Mouse (Mus musculus): Measurements from ENCODE around the gene Olfr418.
"Not testable (repeated sequence)": the region's sequence is repeated elsewhere in the genome, so short reads cannot be mapped to it uniquely, and the experiment has no call there.

DNA sequence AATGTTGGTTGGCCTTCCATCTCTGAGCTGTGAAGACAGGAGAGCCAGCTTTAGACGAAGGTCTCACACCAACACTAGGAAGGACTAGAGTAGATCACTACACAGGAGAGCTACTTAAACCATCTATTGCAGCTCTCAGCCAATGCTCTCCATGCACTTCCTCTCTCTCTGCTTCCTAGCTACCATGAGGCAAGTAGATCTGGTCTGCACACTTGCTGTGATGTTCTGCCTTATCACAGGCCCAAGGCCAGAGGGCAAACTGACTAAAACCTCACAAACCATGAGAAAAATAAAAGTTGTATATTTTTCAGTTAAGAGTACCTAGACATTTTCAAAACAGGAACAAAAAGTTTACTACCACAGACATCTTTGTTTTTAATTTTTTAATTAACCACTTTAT lies 28.8 kb upstream of the Olfr418 start:
- not testable (repeated sequence) for TF ChIP-seq CTCF (IDR thresholded peaks at IDR 0.05; ENCODE audit: borderline replicate concordance, extremely low read depth, insufficient read depth, insufficient read length); POLR2A (IDR thresholded peaks at IDR 0.05; ENCODE audit: borderline replicate concordance, extremely low read depth, insufficient read depth, insufficient read length, poor library complexity, severe bottlenecking)

All from brain, embryonic 14.5 days (tissue).